Mouse (Mus musculus): Measurements from ENCODE around the gene Gramd1c. TPM values are rescaled to one million over a fixed set of nuclear protein-coding genes. Genes with fewer than 3 reads are reported as not detected.
A peak's percentile ranks its signal among the peaks of the same experiment; 100 is the strongest.

Gene Gramd1c
- polyA plus RNA-seq, 1 experiment, result 0.62 TPM

DNA sequence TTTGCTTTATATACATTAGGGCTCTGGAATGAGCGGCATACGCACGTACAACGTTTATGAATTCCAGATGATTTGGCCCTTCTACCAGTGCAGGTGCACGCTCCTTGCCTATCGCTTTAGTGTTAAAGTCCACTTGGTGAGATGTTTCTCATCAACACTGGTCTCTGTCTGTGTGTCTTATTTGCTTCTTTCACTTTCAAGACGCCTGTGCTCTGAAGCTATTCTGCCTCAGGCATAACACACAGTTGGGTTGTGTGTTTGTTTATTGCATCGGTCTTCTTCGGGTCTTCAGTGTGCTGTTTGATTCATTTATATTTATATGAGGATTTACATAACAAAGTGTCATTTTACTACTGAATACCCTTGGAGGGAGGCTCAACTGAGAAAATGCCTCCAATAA is 36.3 kb downstream of the Gramd1c start:
- Histone ChIP-seq H3K27me3 (ENCODE audit: control insufficient read depth, insufficient read depth, low read length) (no peaks in the 10 kb centered on the region), H3K4me1 (replicated peaks; ENCODE audit: control insufficient read depth, insufficient read depth, low read length) (peaks cover 5% of the 10 kb centered on the region; the same call in 1 of the 2 replicates), H3K36me3 (ENCODE audit: control insufficient read depth, insufficient read depth, low read length) (no peaks in the 10 kb centered on the region), H3K27ac (ENCODE audit: control insufficient read depth, insufficient read depth, low read length) (no peak overlapping the region), H3K4me3 (ENCODE audit: control insufficient read depth, insufficient read depth, low read length) (no peak overlapping the region)
- DNase-seq, result no peak
- 95% methylated on average over 9 of the region's 9 CpGs for WGBS
- TF ChIP-seq POLR2A (IDR thresholded peaks at IDR 0.05; ENCODE audit: control insufficient read depth, extremely low read depth, insufficient read depth, low read length, poor library complexity), result no peak
- TF ChIP-seq CTCF (IDR thresholded peaks at IDR 0.05; ENCODE audit: borderline replicate concordance, control insufficient read depth, extremely low read depth, insufficient read depth, low read length, poor library complexity), result no peak

GRCm38 (mm10) chr16:44026210-44026609 is 36.9 kb downstream of the Gramd1c start:
- no peaks in the 10 kb centered on the region for H3K36me3 ChIP-seq (ENCODE audit: control insufficient read depth, insufficient read depth, low read length)
- 25% methylated on average over 6 of the region's 6 CpGs for WGBS
- TF ChIP-seq POLR2A (IDR thresholded peaks at IDR 0.05; ENCODE audit: control insufficient read depth, extremely low read depth, insufficient read depth, low read length, poor library complexity), result no peak
- no peak for TF ChIP-seq CTCF (IDR thresholded peaks at IDR 0.05; ENCODE audit: borderline replicate concordance, control insufficient read depth, extremely low read depth, insufficient read depth, low read length, poor library complexity)
- H3K4me3 ChIP-seq (ENCODE audit: control insufficient read depth, insufficient read depth, low read length), result no peak overlapping the region
- no peaks in the 10 kb centered on the region for H3K27me3 ChIP-seq (ENCODE audit: control insufficient read depth, insufficient read depth, low read length)
- H3K27ac ChIP-seq (ENCODE audit: control insufficient read depth, insufficient read depth, low read length), result no peak overlapping the region
- H3K4me1 ChIP-seq (replicated peaks; ENCODE audit: control insufficient read depth, insufficient read depth, low read length), result peaks cover 5% of the 10 kb centered on the region; the same call in 1 of the 2 replicates
- DNase-seq, result no peak

- no peaks in the 10 kb centered on the region for H3K27me3 ChIP-seq (ENCODE audit: control insufficient read depth, insufficient read depth, low read length)
- no peaks in the 10 kb centered on the region for H3K36me3 ChIP-seq (ENCODE audit: control insufficient read depth, insufficient read depth, low read length)
- no peak for TF ChIP-seq CTCF (IDR thresholded peaks at IDR 0.05; ENCODE audit: borderline replicate concordance, control insufficient read depth, extremely low read depth, insufficient read depth, low read length, poor library complexity)
- no peak for TF ChIP-seq POLR2A (IDR thresholded peaks at IDR 0.05; ENCODE audit: control insufficient read depth, extremely low read depth, insufficient read depth, low read length, poor library complexity)
- no peak overlapping the region for H3K4me3 ChIP-seq (ENCODE audit: control insufficient read depth, insufficient read depth, low read length)
- DNase-seq, result no peak
- 89% methylated on average over 2 of the region's 2 CpGs for WGBS
- no peak overlapping the region for H3K27ac ChIP-seq (ENCODE audit: control insufficient read depth, insufficient read depth, low read length)
- no peaks in the 10 kb centered on the region for H3K4me1 ChIP-seq (replicated peaks; ENCODE audit: control insufficient read depth, insufficient read depth, low read length)
Observed at GRCm38 (mm10) chr16:44018986-44019548, 44.1 kb downstream of the Gramd1c start.

- 50% methylated on average over 7 of the region's 7 CpGs for WGBS
- TF ChIP-seq POLR2A (IDR thresholded peaks at IDR 0.05; ENCODE audit: control insufficient read depth, extremely low read depth, insufficient read depth, low read length, poor library complexity), result no peak
- no peak for TF ChIP-seq CTCF (IDR thresholded peaks at IDR 0.05; ENCODE audit: borderline replicate concordance, control insufficient read depth, extremely low read depth, insufficient read depth, low read length, poor library complexity)
- no peak for DNase-seq
- H3K4me1 ChIP-seq (replicated peaks; ENCODE audit: control insufficient read depth, insufficient read depth, low read length), result no peaks in the 10 kb centered on the region
- H3K4me3 ChIP-seq (ENCODE audit: control insufficient read depth, insufficient read depth, low read length), result no peak overlapping the region
- no peak overlapping the region for H3K27ac ChIP-seq (ENCODE audit: control insufficient read depth, insufficient read depth, low read length)
- H3K36me3 ChIP-seq (ENCODE audit: control insufficient read depth, insufficient read depth, low read length), result no peaks in the 10 kb centered on the region
- no peaks in the 10 kb centered on the region for H3K27me3 ChIP-seq (ENCODE audit: control insufficient read depth, insufficient read depth, low read length)
Observed at GRCm38 (mm10) chr16:44018372-44018771, 44.8 kb downstream of the Gramd1c start.

DNA sequence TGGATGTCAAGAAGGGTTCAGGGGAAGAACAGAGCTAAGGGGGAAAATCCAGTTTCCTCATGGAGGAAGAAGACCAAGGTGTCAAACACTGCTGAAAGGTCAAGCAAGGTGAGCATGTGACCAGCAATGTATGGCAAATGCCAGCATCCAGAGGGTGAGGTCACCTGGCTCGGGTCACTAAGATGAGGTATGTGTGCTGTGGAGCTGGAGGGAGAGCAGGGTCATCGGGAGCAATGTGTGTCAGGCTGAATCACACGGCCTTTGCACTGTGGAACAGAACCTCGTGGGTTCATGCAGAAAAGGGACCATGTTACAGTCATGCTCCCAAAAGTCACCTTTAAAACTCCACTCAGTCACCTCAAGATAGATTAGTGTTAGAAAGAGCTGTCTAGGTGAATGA is 45.4 kb downstream of the Gramd1c start:
- TF ChIP-seq POLR2A (IDR thresholded peaks at IDR 0.05; ENCODE audit: control insufficient read depth, extremely low read depth, insufficient read depth, low read length, poor library complexity) (no peak), CTCF (IDR thresholded peaks at IDR 0.05; ENCODE audit: borderline replicate concordance, control insufficient read depth, extremely low read depth, insufficient read depth, low read length, poor library complexity) (no peak)
- Histone ChIP-seq H3K27ac (ENCODE audit: control insufficient read depth, insufficient read depth, low read length) (no peak overlapping the region), H3K4me3 (ENCODE audit: control insufficient read depth, insufficient read depth, low read length) (no peak overlapping the region), H3K36me3 (ENCODE audit: control insufficient read depth, insufficient read depth, low read length) (no peaks in the 10 kb centered on the region), H3K4me1 (replicated peaks; ENCODE audit: control insufficient read depth, insufficient read depth, low read length) (no peaks in the 10 kb centered on the region), H3K27me3 (ENCODE audit: control insufficient read depth, insufficient read depth, low read length) (no peaks in the 10 kb centered on the region)
- DNase-seq, result no peak
- WGBS, result 91% methylated on average over 4 of the region's 4 CpGs

DNA sequence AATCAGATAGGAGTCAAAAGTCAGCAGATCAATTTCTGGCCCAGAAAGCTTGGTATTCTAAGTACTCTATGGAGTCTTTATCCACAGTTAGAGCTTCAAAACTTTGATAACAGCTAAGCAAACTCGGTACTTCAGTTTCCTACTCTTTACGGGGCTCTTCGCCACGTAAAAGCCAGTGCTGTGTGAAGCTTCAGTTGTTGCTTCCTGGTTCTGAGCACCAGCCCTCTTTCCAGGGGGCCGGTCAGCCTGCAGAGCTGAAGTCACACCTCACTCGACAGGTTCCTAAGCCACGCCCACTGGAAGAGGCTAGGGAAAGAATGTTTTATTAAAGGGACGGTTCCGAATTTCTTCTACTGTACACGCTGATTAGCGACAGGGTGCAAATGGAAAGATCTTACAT is 47.0 kb downstream of the Gramd1c start:
- no peak overlapping the region for H3K4me3 ChIP-seq (ENCODE audit: control insufficient read depth, insufficient read depth, low read length)
- peak; percentile 28 for DNase-seq
- H3K36me3 ChIP-seq (ENCODE audit: control insufficient read depth, insufficient read depth, low read length), result no peaks in the 10 kb centered on the region
- H3K4me1 ChIP-seq (replicated peaks; ENCODE audit: control insufficient read depth, insufficient read depth, low read length), result no peaks in the 10 kb centered on the region
- H3K27me3 ChIP-seq (ENCODE audit: control insufficient read depth, insufficient read depth, low read length), result no peaks in the 10 kb centered on the region
- 3% methylated on average over 11 of the region's 11 CpGs for WGBS
- no peak overlapping the region for H3K27ac ChIP-seq (ENCODE audit: control insufficient read depth, insufficient read depth, low read length)
- TF ChIP-seq CTCF (IDR thresholded peaks at IDR 0.05; ENCODE audit: borderline replicate concordance, control insufficient read depth, extremely low read depth, insufficient read depth, low read length, poor library complexity) (no peak), POLR2A (IDR thresholded peaks at IDR 0.05; ENCODE audit: control insufficient read depth, extremely low read depth, insufficient read depth, low read length, poor library complexity) (no peak)
